14 mouse cellular contexts compared by ENCODE assay signal in genomic region chr4:132728233-132728632, GRCm38 (mm10).
"Had no signal": no experiment of that assay in that cellular context is flagged by ENCODE, and none has a peak within 500 bp of the region (broad histone marks: within the 10 kb centered on the region; RNA-seq: fewer than 3 reads in every experiment).

No protein-coding gene starts in this region.

- H3K9me3 ChIP-seq: megakaryocyte, embryonic 14.5 days; midbrain, embryonic 12.5 days; neural tube, embryonic 12.5 days; stomach, embryonic 15.5 days had no signal

- H3K4me3 ChIP-seq: megakaryocyte, embryonic 14.5 days; midbrain, embryonic 12.5 days; neural tube, embryonic 12.5 days; stomach, embryonic 15.5 days had no signal

- H3K27me3 ChIP-seq: megakaryocyte, embryonic 14.5 days; midbrain, embryonic 12.5 days; neural tube, embryonic 12.5 days; stomach, embryonic 15.5 days had no signal

- H3K4me2 ChIP-seq: lung, embryonic 14.5 days; midbrain, embryonic 12.5 days; neural tube, embryonic 12.5 days; stomach, embryonic 15.5 days had no signal

- H3K36me3 ChIP-seq: stomach, embryonic 15.5 days had no signal

- H3K27ac ChIP-seq: midbrain, embryonic 12.5 days; neural tube, embryonic 12.5 days; stomach, embryonic 15.5 days; stomach, postnatal 0 days had no signal

- DNase-seq: lung, adult 18-20 months; lung, embryonic 14.5 days; lung, postnatal 10 days; lung, postnatal 4 days; midbrain, embryonic 14.5 days; right cerebral cortex, postnatal 14 days; thymus, adult 2 months; thymus, postnatal 14 days; thymus, postnatal 36 days had no signal

- H3K9ac ChIP-seq: lung, embryonic 14.5 days; midbrain, embryonic 12.5 days; neural tube, embryonic 12.5 days; stomach, embryonic 15.5 days had no signal
